Mouse (Mus musculus): ENCODE results near the gene Ctnna3. TPM values are rescaled to one million over a fixed set of nuclear protein-coding genes. Genes with fewer than 3 reads are reported as not detected.
A peak's percentile ranks its signal among the peaks of the same experiment; 100 is the strongest.

Gene Ctnna3
- polyA plus RNA-seq, 1 experiment = 0.17 TPM

DNA sequence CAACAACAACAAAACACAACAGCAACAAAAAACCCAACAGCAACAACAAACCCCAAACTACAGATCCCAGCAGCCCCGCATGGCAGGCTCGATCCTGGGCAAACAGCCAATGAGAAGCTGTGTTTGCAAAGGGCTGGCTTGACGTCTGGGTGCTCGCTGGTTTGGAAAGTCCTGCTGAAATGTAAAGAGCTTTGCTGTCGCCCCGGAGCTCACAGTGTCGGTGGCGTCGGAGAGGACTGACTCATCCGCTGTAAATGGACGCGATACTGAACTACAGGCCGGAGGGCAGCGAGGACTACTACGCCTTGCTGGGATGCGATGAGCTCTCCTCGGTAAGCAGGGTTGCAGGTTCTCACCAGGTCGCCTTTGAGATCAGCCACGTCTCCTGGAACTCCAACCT lies 43.5 kb upstream of the Ctnna3 start:
- TF ChIP-seq POLR2A (IDR thresholded peaks at IDR 0.05; ENCODE audit: insufficient read length, low read depth) = peak; percentile 46
- TF ChIP-seq SRF (IDR thresholded peaks at IDR 0.05; ENCODE audit: control insufficient read depth, insufficient read length, low read depth) = no peak
- TF ChIP-seq MAX (IDR thresholded peaks at IDR 0.05; ENCODE audit: low read depth) = no peak
- no peaks in the 10 kb centered on the region for H3K27me3 ChIP-seq (ENCODE audit: control insufficient read depth, insufficient read depth, insufficient read length)
- no peaks in the 10 kb centered on the region for H3K36me3 ChIP-seq (ENCODE audit: control insufficient read depth, insufficient read depth)
- peak overlapping the region; percentile 17 for H3K4me3 ChIP-seq
- no peaks in the 10 kb centered on the region for H3K79me2 ChIP-seq (ENCODE audit: control insufficient read depth, insufficient read depth)
- H3K4me2 ChIP-seq (ENCODE audit: low read depth) = peak overlapping the region; percentile 79
- no peak overlapping the region for H3ac ChIP-seq (ENCODE audit: control insufficient read depth, insufficient read length)

- peak overlapping the region; percentile 79 for H3K4me2 ChIP-seq (ENCODE audit: low read depth)
- no peaks in the 10 kb centered on the region for H3K36me3 ChIP-seq (ENCODE audit: control insufficient read depth, insufficient read depth)
- H3K27me3 ChIP-seq (ENCODE audit: control insufficient read depth, insufficient read depth, insufficient read length) = no peaks in the 10 kb centered on the region
- no peaks in the 10 kb centered on the region for H3K79me2 ChIP-seq (ENCODE audit: control insufficient read depth, insufficient read depth)
- peak overlapping the region; percentile 17 for H3K4me3 ChIP-seq
- no peak for TF ChIP-seq TCF12 (IDR thresholded peaks at IDR 0.05; ENCODE audit: insufficient read depth, poor library complexity, severe bottlenecking)
- TF ChIP-seq POLR2A (IDR thresholded peaks at IDR 0.05; ENCODE audit: insufficient read length, low read depth) = no peak
- TF ChIP-seq MYOD1 (IDR thresholded peaks at IDR 0.05; ENCODE audit: control insufficient read depth in 1 of 3, insufficient read length in 2 of 3, low read depth in 2 of 3) = no peak
- TF ChIP-seq MYOG (IDR thresholded peaks at IDR 0.05; ENCODE audit: control insufficient read depth in 1 of 3, insufficient read depth in 1 of 3, insufficient read length in 2 of 3, low read depth in 2 of 3) = no peak
- no peak for TF ChIP-seq MAX (IDR thresholded peaks at IDR 0.05; ENCODE audit: low read depth)
- TF ChIP-seq E2F4 (IDR thresholded peaks at IDR 0.05; ENCODE audit: insufficient read depth) = no peak
- TF ChIP-seq REST (IDR thresholded peaks at IDR 0.05; ENCODE audit: insufficient read depth, insufficient read length) = no peak
- TF ChIP-seq SRF (IDR thresholded peaks at IDR 0.05; ENCODE audit: control insufficient read depth, insufficient read length, low read depth) = no peak
- no peak for TF ChIP-seq POLR2AphosphoS2 (IDR thresholded peaks at IDR 0.05; ENCODE audit: insufficient read length, low read depth)
- TF ChIP-seq TCF3 (IDR thresholded peaks at IDR 0.05; ENCODE audit: insufficient read length, low read depth) = no peak
- no peak for TF ChIP-seq USF1 (IDR thresholded peaks at IDR 0.05; ENCODE audit: low read depth)
- no peak for TF ChIP-seq CEBPB (IDR thresholded peaks at IDR 0.05; ENCODE audit: insufficient read depth, poor library complexity, severe bottlenecking)
- no peak overlapping the region for H3ac ChIP-seq (ENCODE audit: control insufficient read depth, insufficient read length)
These were observed 42.9 kb upstream of the Ctnna3 start for GRCm38 (mm10) chr10:63386991-63387390.

- no peak for TF ChIP-seq POLR2A (IDR thresholded peaks at IDR 0.05; ENCODE audit: insufficient read length, low read depth)
- no peak for TF ChIP-seq REST (IDR thresholded peaks at IDR 0.05; ENCODE audit: insufficient read depth, insufficient read length)
- TF ChIP-seq CEBPB (IDR thresholded peaks at IDR 0.05; ENCODE audit: insufficient read depth, poor library complexity, severe bottlenecking) = no peak
- TF ChIP-seq MAX (IDR thresholded peaks at IDR 0.05; ENCODE audit: low read depth) = no peak
- no peak for TF ChIP-seq USF1 (IDR thresholded peaks at IDR 0.05; ENCODE audit: low read depth)
- no peak for TF ChIP-seq POLR2AphosphoS2 (IDR thresholded peaks at IDR 0.05; ENCODE audit: insufficient read length, low read depth)
- TF ChIP-seq MYOD1 (IDR thresholded peaks at IDR 0.05; ENCODE audit: control insufficient read depth in 1 of 3, insufficient read length in 2 of 3, low read depth in 2 of 3) = no peak
- no peak for TF ChIP-seq MYOG (IDR thresholded peaks at IDR 0.05; ENCODE audit: control insufficient read depth in 1 of 3, insufficient read depth in 1 of 3, insufficient read length in 2 of 3, low read depth in 2 of 3)
- no peak for TF ChIP-seq SRF (IDR thresholded peaks at IDR 0.05; ENCODE audit: control insufficient read depth, insufficient read length, low read depth)
- TF ChIP-seq TCF12 (IDR thresholded peaks at IDR 0.05; ENCODE audit: insufficient read depth, poor library complexity, severe bottlenecking) = no peak
- no peak for TF ChIP-seq E2F4 (IDR thresholded peaks at IDR 0.05; ENCODE audit: insufficient read depth)
- TF ChIP-seq TCF3 (IDR thresholded peaks at IDR 0.05; ENCODE audit: insufficient read length, low read depth) = no peak
These were observed 41.0 kb upstream of the Ctnna3 start for GRCm38 (mm10) chr10:63388948-63389347.

GRCm38 (mm10) chr10:63396963-63397362 lies 32.9 kb upstream of the Ctnna3 start:
- no peaks in the 10 kb centered on the region for H3K36me3 ChIP-seq (ENCODE audit: control insufficient read depth, insufficient read depth)
- no peak overlapping the region for H3K4me2 ChIP-seq (ENCODE audit: low read depth)
- TF ChIP-seq SRF (IDR thresholded peaks at IDR 0.05; ENCODE audit: control insufficient read depth, insufficient read length, low read depth) (no peak), REST (IDR thresholded peaks at IDR 0.05; ENCODE audit: insufficient read depth, insufficient read length) (no peak), MAX (IDR thresholded peaks at IDR 0.05; ENCODE audit: low read depth) (no peak), TCF3 (IDR thresholded peaks at IDR 0.05; ENCODE audit: insufficient read length, low read depth) (no peak), E2F4 (IDR thresholded peaks at IDR 0.05; ENCODE audit: insufficient read depth) (no peak), TCF12 (IDR thresholded peaks at IDR 0.05; ENCODE audit: insufficient read depth, poor library complexity, severe bottlenecking) (no peak), POLR2AphosphoS2 (IDR thresholded peaks at IDR 0.05; ENCODE audit: insufficient read length, low read depth) (no peak), USF1 (IDR thresholded peaks at IDR 0.05; ENCODE audit: low read depth) (no peak), MYOG (IDR thresholded peaks at IDR 0.05; ENCODE audit: control insufficient read depth in 1 of 3, insufficient read depth in 1 of 3, insufficient read length in 2 of 3, low read depth in 2 of 3) (no peak)
- H3ac ChIP-seq (ENCODE audit: control insufficient read depth, insufficient read length) = no peak overlapping the region
- no peaks in the 10 kb centered on the region for H3K79me2 ChIP-seq (ENCODE audit: control insufficient read depth, insufficient read depth)
- H3K27me3 ChIP-seq (ENCODE audit: control insufficient read depth, insufficient read depth, insufficient read length) = no peaks in the 10 kb centered on the region
- H3K4me3 ChIP-seq = no peak overlapping the region

More at GRCm38 (mm10) chr10:63388948-63389347, 41.0 kb upstream of the Ctnna3 start:
- no peaks in the 10 kb centered on the region for H3K36me3 ChIP-seq (ENCODE audit: control insufficient read depth, insufficient read depth)
- no peak overlapping the region for H3ac ChIP-seq (ENCODE audit: control insufficient read depth, insufficient read length)
- H3K79me2 ChIP-seq (ENCODE audit: control insufficient read depth, insufficient read depth) = no peaks in the 10 kb centered on the region
- no peak overlapping the region for H3K4me2 ChIP-seq (ENCODE audit: low read depth)
- no peaks in the 10 kb centered on the region for H3K27me3 ChIP-seq (ENCODE audit: control insufficient read depth, insufficient read depth, insufficient read length)
- H3K4me3 ChIP-seq = no peak overlapping the region

Measured in myocyte (in vitro differentiated cells).